Mouse (Mus musculus) v-Abl transformed pro-B cells (cell line): ENCODE measurements around the gene Hist1h4d.

Experiments used
- in situ Hi-C, 2 experiments: fragments of 400-800 bp; cut with MboI; formaldehyde crosslinking; loops; one replicate each; pipeline ENCODE4 v1.15.1; 2025; ENCODE audit not compliant: unreplicated experiment in 2 of 2

Hist1h4d gene

GRCm38 (mm10) chr13:23550761-23551145, 30.6 kb upstream of the Hist1h4d start:
- in situ Hi-C loops, result loop anchor here (5.0 to 25.0 kb wide), 5 partner anchors 144 to 1796 kb away; partner anchors contain the start of genes Hist1h1t (in 1 of the 2), Hist1h2ak (in 1 of the 2), Hist1h2bb (in 1 of the 2) and Hist1h2bn (in 1 of the 2)

- in situ Hi-C loops, result loop anchor here (5.0 to 25.0 kb wide), 5 partner anchors 144 to 1796 kb away; partner anchors contain the start of genes Hist1h1t (in 1 of the 2), Hist1h2ak (in 1 of the 2), Hist1h2bb (in 1 of the 2) and Hist1h2bn (in 1 of the 2)
Observed at GRCm38 (mm10) chr13:23551146-23551834, 30.1 kb upstream of the Hist1h4d start, which contains the start of gene Hist1h4f. Gene Hist1h4f, minus strand, starts transcription at chr13:23551648.

GRCm38 (mm10) chr13:23551931-23552914, 29.2 kb upstream of the Hist1h4d start:
- in situ Hi-C loops, result loop anchor here (5.0 to 25.0 kb wide), 5 partner anchors 143 to 1797 kb away; partner anchors contain the start of genes Hist1h1t (in 1 of the 2), Hist1h2ak (in 1 of the 2), Hist1h2bb (in 1 of the 2) and Hist1h2bn (in 1 of the 2)

GRCm38 (mm10) chr13:23552962-23553361, 28.4 kb upstream of the Hist1h4d start, which contains the start of gene Hist1h1d:
Gene Hist1h1d, plus strand, starts transcription at chr13:23553262.
- in situ Hi-C loops, result loop anchor here (5.0 to 25.0 kb wide), 5 partner anchors 142 to 1798 kb away; partner anchors contain the start of genes Hist1h1t (in 1 of the 2), Hist1h2ak (in 1 of the 2), Hist1h2bb (in 1 of the 2) and Hist1h2bn (in 1 of the 2)

GRCm38 (mm10) chr13:23554393-23554792, 27.0 kb upstream of the Hist1h4d start:
- in situ Hi-C loops, result loop anchor here (5.0 to 25.0 kb wide), 5 partner anchors 140 to 1800 kb away; partner anchors contain the start of genes Hist1h1t (in 1 of the 2), Hist1h2ak (in 1 of the 2), Hist1h2bb (in 1 of the 2) and Hist1h2bn (in 1 of the 2)

GRCm38 (mm10) chr13:23554925-23555838, 26.2 kb upstream of the Hist1h4d start:
- in situ Hi-C loops, result loop anchor here (5.0 to 25.0 kb wide), 5 partner anchors 140 to 1800 kb away; partner anchors contain the start of genes Hist1h1t (in 1 of the 2), Hist1h2ak (in 1 of the 2), Hist1h2bb (in 1 of the 2) and Hist1h2bn (in 1 of the 2)

- in situ Hi-C loops, result loop anchor here (10.0 to 25.0 kb wide), 4 partner anchors 139 to 1801 kb away; partner anchors contain the start of genes Hist1h1t (in 1 of the 2), Hist1h2ak (in 1 of the 2), Hist1h2bb (in 1 of the 2) and Hist1h2bn (in 1 of the 2)
Observed at GRCm38 (mm10) chr13:23555839-23556416, 25.5 kb upstream of the Hist1h4d start.

- in situ Hi-C loops, result loop anchor here (10.0 to 25.0 kb wide), 4 partner anchors 138 to 1802 kb away; partner anchors contain the start of genes Hist1h1t (in 1 of the 2), Hist1h2ak (in 1 of the 2), Hist1h2bb (in 1 of the 2) and Hist1h2bn (in 1 of the 2)
Observed at GRCm38 (mm10) chr13:23556906-23557305, 24.5 kb upstream of the Hist1h4d start.

GRCm38 (mm10) chr13:23560699-23561098, 20.7 kb upstream of the Hist1h4d start:
- in situ Hi-C loops, result loop anchor here in 1 of 2 experiments (25.0 kb wide), 1 partner anchor 852 kb away; no protein-coding TSS in a partner anchor

- in situ Hi-C loops, result loop anchor here in 1 of 2 experiments (25.0 kb wide), 1 partner anchor 851 kb away; no protein-coding TSS in a partner anchor
Observed at GRCm38 (mm10) chr13:23561531-23561882, 19.9 kb upstream of the Hist1h4d start.

GRCm38 (mm10) chr13:23561883-23562659, 19.3 kb upstream of the Hist1h4d start, which contains the start of gene Hist1h3e:
Gene Hist1h3e, minus strand, starts transcription at chr13:23562369.
- in situ Hi-C loops, result loop anchor here in 1 of 2 experiments (25.0 kb wide), 1 partner anchor 850 kb away; no protein-coding TSS in a partner anchor

- in situ Hi-C loops, result loop anchor here in 1 of 2 experiments (25.0 kb wide), 1 partner anchor 849 kb away; no protein-coding TSS in a partner anchor
Observed at GRCm38 (mm10) chr13:23562699-23563462, 18.5 kb upstream of the Hist1h4d start.

- in situ Hi-C loops, result loop anchor here in 1 of 2 experiments (25.0 kb wide), 1 partner anchor 848 kb away; no protein-coding TSS in a partner anchor
Observed at GRCm38 (mm10) chr13:23564482-23564881, 16.9 kb upstream of the Hist1h4d start.

- in situ Hi-C loops, result loop anchor here in 1 of 2 experiments (25.0 kb wide), 1 partner anchor 842 kb away; no protein-coding TSS in a partner anchor
Observed at GRCm38 (mm10) chr13:23570261-23571021, 11.0 kb upstream of the Hist1h4d start.

GRCm38 (mm10) chr13:23571022-23571503, 10.3 kb upstream of the Hist1h4d start, which contains the start of the genes Hist1h2ae and Hist1h2bg:
Gene Hist1h2ae, minus strand, starts transcription at chr13:23571220.
Gene Hist1h2bg, plus strand, starts transcription at chr13:23571396.
- in situ Hi-C loops, result loop anchor here in 1 of 2 experiments (25.0 kb wide), 1 partner anchor 841 kb away; no protein-coding TSS in a partner anchor
